Mouse (Mus musculus) limb, embryonic 14.5 days (tissue): ENCODE measurements at regions not wholly inside any gene's neighbourhood (a gene's known extent, or its start where the extent isn't known, plus 50 kb on each side); places are given as distances from the start of the nearest gene placed in this dataset.

Experiments
- ATAC-seq: fragments of 200-750 bp; cut with Nextera tagmentation; 2 replicates; pipeline ENCODE4 v1.8.0; 2017; ENCODE audit warnings: low read depth, moderate number of reproducible peaks, moderate TSS enrichment; ENCODE audit not compliant: low FRiP score
- DNase-seq: peaks from one replicate; pipeline ENCODE4 v3.0.0-alpha.2; 2015; ENCODE audit warnings: low spot score
- H3K27ac ChIP-seq: fragments of 300-500 bp; sonication (generic); replicated peaks from 2 replicates; pipeline ENCODE4 v1.5.1; 2014; ENCODE audit warnings: low read depth, mild to moderate bottlenecking, low read length, moderate library complexity, mixed read lengths
- H3K27me3 ChIP-seq: fragments of 300-500 bp; sonication (generic); 2 replicates; pipeline ENCODE4 v1.6.1; 2014; ENCODE audit warnings: low read length, mixed read lengths; ENCODE audit not compliant: control insufficient read depth, insufficient read depth
- H3K36me3 ChIP-seq: fragments of 300-500 bp; sonication (generic); 2 replicates; pipeline ENCODE4 v1.6.1; 2014; ENCODE audit warnings: mild to moderate bottlenecking, low read length, moderate library complexity, mixed read lengths; ENCODE audit not compliant: control insufficient read depth, insufficient read depth
- H3K4me1 ChIP-seq: fragments of 300-500 bp; sonication (generic); 2 replicates; pipeline ENCODE4 v1.6.1; 2014; ENCODE audit warnings: antibody characterized with exemption, low read length, mixed read lengths; ENCODE audit not compliant: control insufficient read depth, insufficient read depth
- H3K4me2 ChIP-seq: fragments of 300-500 bp; sonication (generic); replicated peaks from 2 replicates; pipeline ENCODE4 v1.6.1; 2014; ENCODE audit warnings: low read depth, mild to moderate bottlenecking, low read length, moderate library complexity; ENCODE audit not compliant: severe bottlenecking
- H3K4me3 ChIP-seq: fragments of 300-500 bp; sonication (generic); replicated peaks from 2 replicates; pipeline ENCODE4 v1.5.1; 2014; ENCODE audit warnings: low read length
- H3K9ac ChIP-seq: fragments of 300-500 bp; sonication (generic); 2 replicates; pipeline ENCODE4 v1.6.1; 2014; ENCODE audit warnings: mild to moderate bottlenecking, low read depth, low read length, moderate library complexity; ENCODE audit not compliant: severe bottlenecking
- H3K9me3 ChIP-seq: fragments of 300-500 bp; sonication (generic); 2 replicates; pipeline ENCODE4 v1.6.1; 2016; ENCODE audit warnings: low read length; ENCODE audit not compliant: control insufficient read depth
- POLR2A ChIP-seq: fragments of 200-500 bp; IDR thresholded peaks from 2 replicates; pipeline ENCODE4 v1.8.0; 2012; ENCODE audit warnings: inconsistent platforms, mild to moderate bottlenecking, moderate library complexity, borderline replicate concordance; ENCODE audit not compliant: insufficient read depth, insufficient read length; ENCODE audit errors: extremely low read depth
- WGBS: fragments of 180-500 bp; shearing (Covaris S2); extraction: QIAGEN DNeasy Blood & Tissue Kit; methylation state at CpG from one replicate; pipeline ENCODE4 v1.1.7; 2014; 5-methylcytosine and 5-hydroxymethylcytosine counted together

DNA sequence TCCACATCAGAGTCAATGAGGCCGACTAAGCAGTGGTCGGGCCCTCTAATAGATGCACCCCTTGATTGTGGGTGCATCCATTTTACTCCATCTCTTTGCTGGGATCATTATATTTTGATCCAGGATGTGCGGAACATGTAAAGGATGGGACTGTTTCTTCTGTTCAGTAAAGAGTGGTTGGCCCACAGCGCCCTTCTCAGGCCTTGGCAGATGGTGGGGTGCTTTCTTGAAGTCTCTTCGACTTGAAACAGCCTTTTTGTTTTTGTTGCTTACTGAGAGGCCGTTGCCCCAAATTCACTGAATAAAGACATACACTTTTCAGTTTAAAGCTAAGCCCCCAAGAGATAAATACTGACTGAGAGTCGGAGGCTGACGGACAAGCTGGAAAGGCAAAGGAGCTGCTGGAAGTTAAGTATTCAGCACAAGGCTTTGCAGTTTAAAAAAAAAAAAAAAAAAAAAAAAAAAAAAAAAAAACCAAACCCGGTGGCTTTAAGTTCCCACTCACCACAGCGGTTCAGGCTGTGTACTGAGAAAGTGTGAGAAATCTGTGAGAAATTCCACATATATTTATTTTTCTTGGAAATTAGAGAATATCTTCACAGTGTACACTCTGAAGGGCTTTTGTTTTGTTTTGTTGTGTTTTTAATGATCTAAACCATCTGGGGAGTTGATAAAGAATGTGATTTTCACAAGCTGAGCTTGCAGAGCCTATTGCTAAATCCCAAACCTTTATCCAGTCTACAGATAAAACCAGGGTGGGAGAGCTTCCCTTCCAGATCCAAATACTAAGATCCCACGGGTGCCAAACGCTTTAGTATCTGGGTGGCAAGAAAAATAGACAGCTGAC, 285.3 kb upstream of the Mpdz start:
- Histone ChIP-seq H3K27ac (no peak overlapping the region), H3K4me2 (no peak overlapping the region)

DNA sequence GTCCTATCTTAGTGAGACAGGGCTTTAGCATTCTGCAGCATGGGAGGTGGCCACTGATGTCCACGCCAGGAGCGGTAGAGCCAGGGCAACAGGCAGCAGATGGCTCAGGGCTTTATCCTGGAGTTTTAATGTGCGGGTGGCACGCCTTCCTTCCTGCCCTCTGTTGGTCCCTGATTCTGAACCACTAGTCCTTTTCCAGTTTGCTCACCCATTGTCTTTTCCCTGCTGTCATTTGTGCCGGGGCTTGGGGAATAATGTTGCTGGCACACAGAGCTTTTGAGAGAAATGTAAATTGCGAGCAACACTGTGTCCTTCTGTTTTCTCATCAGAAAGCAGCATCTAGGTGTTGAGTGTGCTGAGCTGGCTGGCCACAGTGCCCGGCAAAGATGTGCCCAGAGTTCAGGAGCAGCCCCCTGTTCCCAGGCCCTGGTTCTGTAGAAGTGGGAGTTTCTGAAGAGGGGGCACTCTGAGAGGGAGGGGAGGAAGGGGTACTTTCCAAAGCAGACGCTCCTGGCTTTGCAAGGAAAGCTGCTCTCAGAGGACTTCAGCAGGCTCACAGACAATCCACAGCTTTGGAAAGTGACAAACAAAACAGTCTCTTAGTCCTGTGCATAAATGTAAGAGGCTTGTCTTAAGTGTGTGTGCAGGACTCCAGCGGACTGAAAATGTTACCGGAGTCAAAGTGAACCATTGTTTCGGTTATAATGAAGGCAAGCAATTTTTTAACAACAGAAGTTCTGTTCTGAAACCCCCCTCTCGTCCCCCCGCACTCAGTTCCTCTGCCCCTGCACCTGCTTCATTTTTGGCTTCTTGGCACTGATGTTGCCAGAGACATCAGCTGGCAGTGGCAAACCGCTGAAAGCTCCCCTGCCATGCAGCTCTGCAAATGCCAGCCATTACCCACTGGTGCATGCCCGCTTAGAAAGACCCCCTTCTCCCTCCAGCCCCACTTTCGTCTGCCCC, 284.4 kb upstream of the Mpdz start:
- Histone ChIP-seq H3K4me1 (peaks cover 5% of the 10 kb centered on the region; the same call in 1 of the 2 replicates), H3K9me3 (no peaks in the 10 kb centered on the region), H3K36me3 (no peaks in the 10 kb centered on the region), H3K9ac (no peak overlapping the region; the same call in 1 of the 2 replicates), H3K4me2 (no peak overlapping the region), H3K27ac (no peak overlapping the region), H3K27me3 (no peaks in the 10 kb centered on the region), H3K4me3 (no peak overlapping the region)
- no peak for TF ChIP-seq POLR2A
- WGBS = 69% methylated on average over 16 of the region's 16 CpGs
- ATAC-seq (no peak), DNase-seq (no peak)

More for the DNA sequence above, 285.3 kb upstream of the Mpdz start:
- TF ChIP-seq POLR2A = no peak
- WGBS = 65% methylated on average over 12 of the region's 12 CpGs
- no peaks in the 10 kb centered on the region for H3K9me3 ChIP-seq
- no peak overlapping the region; the same call in 1 of the 2 replicates for H3K9ac ChIP-seq
- DNase-seq = no peak
- H3K27me3 ChIP-seq = no peaks in the 10 kb centered on the region
- ATAC-seq = no peak
- no peak overlapping the region for H3K4me3 ChIP-seq
- peaks cover 5% of the 10 kb centered on the region; the same call in 1 of the 2 replicates for H3K4me1 ChIP-seq
- H3K36me3 ChIP-seq = no peaks in the 10 kb centered on the region

- no peaks in the 10 kb centered on the region for H3K9me3 ChIP-seq
- H3K36me3 ChIP-seq = no peaks in the 10 kb centered on the region
- no peak overlapping the region for H3K4me3 ChIP-seq
- H3K4me1 ChIP-seq = peaks cover 5% of the 10 kb centered on the region; the same call in 1 of the 2 replicates
- DNase-seq = no peak
- no peak for TF ChIP-seq POLR2A
- H3K9ac ChIP-seq = no peak overlapping the region
- 93% methylated on average over 2 of the region's 2 CpGs for WGBS
- no peak overlapping the region for H3K4me2 ChIP-seq
- ATAC-seq = no peak
- no peaks in the 10 kb centered on the region for H3K27me3 ChIP-seq
- no peak overlapping the region for H3K27ac ChIP-seq
Measured at GRCm38 (mm10) chr4:81724751-81725150, 282.1 kb upstream of the Mpdz start.

GRCm38 (mm10) chr4:81712378-81712777, 269.8 kb upstream of the Mpdz start:
- Histone ChIP-seq H3K4me2 (no peak overlapping the region), H3K27ac (no peak overlapping the region), H3K9ac (no peak overlapping the region), H3K9me3 (no peaks in the 10 kb centered on the region), H3K27me3 (no peaks in the 10 kb centered on the region), H3K36me3 (no peaks in the 10 kb centered on the region), H3K4me3 (no peak overlapping the region), H3K4me1 (no peaks in the 10 kb centered on the region)
- DNase-seq (no peak), ATAC-seq (no peak)
- no peak for TF ChIP-seq POLR2A
- 39% methylated on average over 1 of the region's 1 CpGs for WGBS

- no peaks in the 10 kb centered on the region for H3K4me1 ChIP-seq
- no peak overlapping the region for H3K4me2 ChIP-seq
- TF ChIP-seq POLR2A = no peak
- DNase-seq (no peak), ATAC-seq (no peak)
- no peaks in the 10 kb centered on the region for H3K27me3 ChIP-seq
- H3K9me3 ChIP-seq = no peaks in the 10 kb centered on the region
- no peak overlapping the region for H3K27ac ChIP-seq
- no peak overlapping the region for H3K9ac ChIP-seq
- H3K4me3 ChIP-seq = no peak overlapping the region
- H3K36me3 ChIP-seq = no peaks in the 10 kb centered on the region
Measured at GRCm38 (mm10) chr4:81695182-81695581, 252.6 kb upstream of the Mpdz start.
